Mouse (Mus musculus) forebrain, postnatal 0 days (tissue): ENCODE data around the gene Hspb9. TPM values are rescaled to one million over a fixed set of nuclear protein-coding genes. Genes with fewer than 3 reads are reported as not detected.
A peak's percentile ranks its signal among the peaks of the same experiment; 100 is the strongest.

Experiments used
- ATAC-seq: fragments of 200-750 bp; cut with Nextera tagmentation; 2 replicates; pipeline ENCODE4 v1.8.0; 2017; ENCODE audit warnings: mild to moderate bottlenecking, moderate library complexity
- DNase-seq: peaks from one replicate; pipeline ENCODE4 v3.0.0-alpha.2; 2015
- H3K27ac ChIP-seq: fragments of 300-500 bp; sonication (generic); 2 replicates; pipeline ENCODE4 v1.5.1; 2014; ENCODE audit warnings: low read depth, mild to moderate bottlenecking, antibody characterized with exemption, low read length, moderate library complexity, mixed read lengths
- H3K27me3 ChIP-seq: fragments of 300-500 bp; sonication (generic); 2 replicates; pipeline ENCODE4 v1.6.1; 2014; ENCODE audit warnings: mild to moderate bottlenecking, low read length, mixed read lengths; ENCODE audit not compliant: insufficient read depth
- H3K36me3 ChIP-seq: fragments of 300-500 bp; sonication (generic); 2 replicates; pipeline ENCODE4 v1.6.1; 2014; ENCODE audit warnings: mild to moderate bottlenecking, moderate library complexity; ENCODE audit not compliant: insufficient read depth
- H3K4me1 ChIP-seq: fragments of 300-500 bp; sonication (generic); 2 replicates; pipeline ENCODE4 v1.6.1; 2014; ENCODE audit warnings: antibody characterized with exemption; ENCODE audit not compliant: insufficient read depth
- H3K4me2 ChIP-seq: fragments of 300-500 bp; sonication (generic); 2 replicates; pipeline ENCODE4 v1.6.1; 2014; ENCODE audit warnings: low read depth, mild to moderate bottlenecking, moderate library complexity
- H3K4me3 ChIP-seq: fragments of 300-500 bp; sonication (generic); 2 replicates; pipeline ENCODE4 v1.5.1; 2014; ENCODE audit warnings: low read depth, low read length, mixed read lengths
- H3K9ac ChIP-seq: fragments of 300-500 bp; sonication (generic); 2 replicates; pipeline ENCODE4 v1.6.1; 2014; ENCODE audit warnings: mild to moderate bottlenecking
- H3K9me3 ChIP-seq: fragments of 300-500 bp; sonication (generic); 2 replicates; pipeline ENCODE4 v1.6.1; 2016; ENCODE audit warnings: low read length
- CTCF ChIP-seq: sonication (generic); IDR thresholded peaks from 2 replicates; pipeline ENCODE4 v1.5.1; 2016; ENCODE audit warnings: antibody characterized with exemption, control low read depth, low read depth
- WGBS: fragments of 180-500 bp; shearing (Covaris S2); extraction: QIAGEN DNeasy Blood & Tissue Kit; methylation state at CpG from one replicate; pipeline ENCODE4 v1.1.7; 2014; 5-methylcytosine and 5-hydroxymethylcytosine counted together
- polyA plus RNA-seq: library from polyadenylated mRNA; unstranded; fragments of >200 nt; fragmentation: Nextera tagmentation; extraction: Ambion mirVana; gene quantifications from 2 replicates; pipeline ENCODE4 v1.2.1, GENCODE M21; 2015
- total RNA-seq: library from RNA; depleted of rRNA; stranded (reverse); fragments of >200 nt; gene quantifications from 2 replicates; pipeline ENCODE4 v1.2.3, GENCODE M21; 2014; rRNA removed

The Hspb9 gene
- total and polyA plus RNA-seq, 2 experiments from 2014 or later = 0.22 TPM; not detected in 1

GRCm38 (mm10) chr11:100759611-100760233 lies 46.1 kb downstream of the Hspb9 start, which contains the start of gene Kcnh4:
TSS of gene Kcnh4 (minus strand) at chr11:100759942.
- 2% methylated on average over 50 of the region's 51 CpGs for WGBS

GRCm38 (mm10) chr11:100761547-100762045 lies 47.9 kb downstream of the Hspb9 start:
- Histone ChIP-seq H3K27ac (no peak overlapping the region), H3K4me2 (peak overlapping the region; percentile 66), H3K9ac (peak overlapping the region; percentile 47), H3K36me3 (no peaks in the 10 kb centered on the region), H3K27me3 (peaks cover 3% of the 10 kb centered on the region; the same call in 1 of the 2 replicates), H3K9me3 (no peaks in the 10 kb centered on the region), H3K4me3 (peak overlapping the region; percentile 41), H3K4me1 (no peaks in the 10 kb centered on the region; the same call in 1 of the 2 replicates)
- under 1% methylated on average over 27 of the region's 27 CpGs for WGBS
- peak; percentile 83 for TF ChIP-seq CTCF
- ATAC-seq (peak; percentile 65), DNase-seq (peak; percentile 92)

More at GRCm38 (mm10) chr11:100759611-100760233, 46.1 kb downstream of the Hspb9 start, which contains the start of gene Kcnh4:
- Histone ChIP-seq H3K27ac (peak within 1 kb of the TSS; percentile 59), H3K9ac (peak within 1 kb of the TSS; percentile 70), H3K4me1 (no peaks in the 10 kb centered on the region; the same call in 1 of the 2 replicates), H3K9me3 (no peaks in the 10 kb centered on the region), H3K36me3 (0 out of 2 replicates have a peak, but pooled peaks cover 8% of the 10 kb centered on the region), H3K4me3 (peak within 1 kb of the TSS; percentile 58), H3K27me3 (peaks cover 3% of the 10 kb centered on the region; the same call in 1 of the 2 replicates), H3K4me2 (peak within 1 kb of the TSS; percentile 74)
- peak; percentile 66 for TF ChIP-seq CTCF
- ATAC-seq (peak; percentile 86), DNase-seq (peak; percentile 90)

- no peak for ATAC-seq
- DNase-seq = no peak
- no peak for TF ChIP-seq CTCF
- Histone ChIP-seq H3K9ac (peak within 1 kb of the TSS; percentile 47), H3K4me1 (no peaks in the 10 kb centered on the region; the same call in 1 of the 2 replicates), H3K36me3 (no peaks in the 10 kb centered on the region), H3K4me2 (peak within 1 kb of the TSS; percentile 66), H3K27ac (no peak within 1 kb of the TSS), H3K4me3 (peak within 1 kb of the TSS; percentile 41), H3K27me3 (peaks cover 3% of the 10 kb centered on the region; the same call in 1 of the 2 replicates), H3K9me3 (no peaks in the 10 kb centered on the region)
- 80% methylated on average over 7 of the region's 7 CpGs for WGBS
Observed at GRCm38 (mm10) chr11:100762831-100763230, 49.2 kb downstream of the Hspb9 start, which contains the start of gene Hcrt. TSS of gene Hcrt (minus strand) at chr11:100762931.

Other genes starting within 250 kb of the Hspb9 start
- gene Klhl11, start 241.1 kb upstream of the Hspb9 start, total RNA-seq = 60.1 and 73.9 TPM in 2 replicates
- gene Klhl11, start 241.1 kb upstream of the Hspb9 start, polyA plus RNA-seq = 7.8 and 9.6 TPM in 2 replicates
- gene Acly, start 185.8 kb upstream of the Hspb9 start, total RNA-seq = 199 and 203 TPM in 2 replicates
- 89.9 and 109 TPM in 2 replicates for gene Acly, start 185.8 kb upstream of the Hspb9 start, polyA plus RNA-seq
- 1.2 and 2.2 TPM in 2 replicates for gene Ttc25, start 168.2 kb upstream of the Hspb9 start, total RNA-seq
- gene Ttc25, start 168.2 kb upstream of the Hspb9 start, polyA plus RNA-seq = 1.1 and 1.8 TPM in 2 replicates
- 37.3 and 41.5 TPM in 2 replicates for gene Cnp, start 138.9 kb upstream of the Hspb9 start, total RNA-seq
- 44.8 and 56.2 TPM in 2 replicates for gene Cnp, start 138.9 kb upstream of the Hspb9 start, polyA plus RNA-seq
- gene Nkiras2, start 94.6 kb upstream of the Hspb9 start, total RNA-seq = 83.0 and 100 TPM in 2 replicates
- 81.1 and 81.4 TPM in 2 replicates for gene Nkiras2, start 94.6 kb upstream of the Hspb9 start, polyA plus RNA-seq
- 104 and 111 TPM in 2 replicates for gene Dnajc7, start 93.7 kb upstream of the Hspb9 start, total RNA-seq
- gene Dnajc7, start 93.7 kb upstream of the Hspb9 start, polyA plus RNA-seq = 232 and 248 TPM in 2 replicates
- gene Zfp385c, start 21.4 kb upstream of the Hspb9 start, total RNA-seq = 1.7 and 2.0 TPM in 2 replicates
- gene Zfp385c, start 21.4 kb upstream of the Hspb9 start, polyA plus RNA-seq = 0.40 and 1.0 TPM in 2 replicates
- 0.69 and 2.3 TPM in 2 replicates for gene Dhx58, start 9.6 kb upstream of the Hspb9 start, total RNA-seq
- gene Dhx58, start 9.6 kb upstream of the Hspb9 start, polyA plus RNA-seq = 1.0 and 1.5 TPM in 2 replicates
- gene Kat2a, start 1.4 kb upstream of the Hspb9 start, total RNA-seq = 41.9 and 42.8 TPM in 2 replicates
- 59.9 and 67.0 TPM in 2 replicates for gene Kat2a, start 1.4 kb upstream of the Hspb9 start, polyA plus RNA-seq
- 208 and 211 TPM in 2 replicates for gene Rab5c, start 24.4 kb downstream of the Hspb9 start, total RNA-seq
- gene Rab5c, start 24.4 kb downstream of the Hspb9 start, polyA plus RNA-seq = 34.9 and 37.8 TPM in 2 replicates
- 7.2 and 12.3 TPM in 2 replicates for gene Kcnh4, start 46.1 kb downstream of the Hspb9 start, total RNA-seq
- 3.2 and 4.4 TPM in 2 replicates for gene Kcnh4, start 46.1 kb downstream of the Hspb9 start, polyA plus RNA-seq
- 1.8 and 7.1 TPM in 2 replicates for gene Hcrt, start 49.1 kb downstream of the Hspb9 start, total RNA-seq
- 2.6 and 8.0 TPM in 2 replicates for gene Hcrt, start 49.1 kb downstream of the Hspb9 start, polyA plus RNA-seq
- 6.1 and 7.3 TPM in 2 replicates for gene Ghdc, start 57.1 kb downstream of the Hspb9 start, total RNA-seq
- 1.8 and 4.4 TPM in 2 replicates for gene Ghdc, start 57.1 kb downstream of the Hspb9 start, polyA plus RNA-seq
- 17.8 and 22.6 TPM in 2 replicates for gene Stat5b, start 136.9 kb downstream of the Hspb9 start, total RNA-seq
- 4.9 and 8.8 TPM in 2 replicates for gene Stat5b, start 136.9 kb downstream of the Hspb9 start, polyA plus RNA-seq
- 2.0 and 2.6 TPM in 2 replicates for gene Stat5a, start 145.5 kb downstream of the Hspb9 start, total RNA-seq
- gene Stat5a, start 145.5 kb downstream of the Hspb9 start, polyA plus RNA-seq = 1.1 and 1.6 TPM in 2 replicates
- gene Stat3, start 225.7 kb downstream of the Hspb9 start, total RNA-seq = 29.4 and 42.5 TPM in 2 replicates
- 20.5 and 31.2 TPM in 2 replicates for gene Stat3, start 225.7 kb downstream of the Hspb9 start, polyA plus RNA-seq